Mouse (Mus musculus) right cerebral cortex, postnatal 25 days (tissue): ENCODE results near the gene Olfr1026.

Experiments used
- DNase-seq: peaks from one replicate; pipeline ENCODE4 v3.0.0; 2022

The Olfr1026 gene

GRCm38 (mm10) chr2:85921258-85921657 is at the start of gene Olfr1026:
Gene Olfr1026 (plus strand): TSS chr2:85921558.
- DNase-seq = no peak

- DNase-seq = no peak
Observed at GRCm38 (mm10) chr2:85885340-85885739, 36.0 kb upstream of the Olfr1026 start, which contains the start of gene Olfr1023. Gene Olfr1023 (plus strand): TSS chr2:85885640.

- no peak for DNase-seq
Observed at GRCm38 (mm10) chr2:85904952-85905351, 16.4 kb upstream of the Olfr1026 start, which contains the start of gene Olfr1024. Gene Olfr1024 (minus strand): TSS chr2:85905052.

GRCm38 (mm10) chr2:85913197-85913596 is 8.2 kb upstream of the Olfr1026 start:
- no peak for DNase-seq

GRCm38 (mm10) chr2:85914893-85915292 is 6.5 kb upstream of the Olfr1026 start, which contains the start of gene Olfr1025-ps1:
Gene Olfr1025-ps1 (plus strand): TSS chr2:85915193.
- no peak for DNase-seq

GRCm38 (mm10) chr2:85950137-85950536 is 28.8 kb downstream of the Olfr1026 start, which contains the start of gene Olfr1028:
Gene Olfr1028 (plus strand): TSS chr2:85950437.
- no peak for DNase-seq

GRCm38 (mm10) chr2:85973595-85973994 is 52.2 kb downstream of the Olfr1026 start, which contains the start of gene Olfr1029:
Gene Olfr1029 (plus strand): TSS chr2:85973895.
- DNase-seq = no peak
